Mouse (Mus musculus) c-Kit-negative CD71-positive TER-119-positive erythroid progenitor cells, embryonic 14.5 days (primary cell): ENCODE data around the gene Gm21852.
"Not testable (repeated sequence)": the region's sequence is repeated elsewhere in the genome, so short reads cannot be mapped to it uniquely, and the experiment has no call there.

Source experiments
- DNase-seq: peaks from one replicate; pipeline ENCODE4 v3.0.0-alpha.2; 2013; ENCODE audit warnings: low read depth, low spot score

Gene Gm21852

DNA sequence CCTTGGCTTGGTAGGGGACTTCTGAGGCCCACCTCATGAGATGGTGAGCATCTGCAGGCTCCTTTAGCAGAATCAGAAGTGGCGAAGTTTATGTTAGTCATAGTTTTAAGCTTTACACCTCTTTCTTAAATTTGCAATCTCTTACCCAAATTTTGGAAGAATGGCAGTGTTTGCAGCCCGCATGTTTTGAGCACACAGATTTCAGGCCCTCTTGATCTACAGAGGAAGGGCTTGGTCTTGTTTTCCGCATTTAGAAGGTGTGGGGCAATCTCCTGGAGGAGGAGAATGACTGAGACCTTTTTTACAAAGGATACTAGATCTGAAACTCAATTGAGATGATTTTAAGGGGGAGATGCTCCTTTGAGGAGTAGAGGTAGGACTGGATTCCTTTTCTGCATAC lies at the start of gene Gm21852:
Gene Gm21852 (minus strand): TSS at position 101 of the 400 bp plus-strand sequence.
- DNase-seq, result not testable (repeated sequence)
